Comparison of ENCODE assay signal across 13 mouse cellular contexts in the genomic region with DNA sequence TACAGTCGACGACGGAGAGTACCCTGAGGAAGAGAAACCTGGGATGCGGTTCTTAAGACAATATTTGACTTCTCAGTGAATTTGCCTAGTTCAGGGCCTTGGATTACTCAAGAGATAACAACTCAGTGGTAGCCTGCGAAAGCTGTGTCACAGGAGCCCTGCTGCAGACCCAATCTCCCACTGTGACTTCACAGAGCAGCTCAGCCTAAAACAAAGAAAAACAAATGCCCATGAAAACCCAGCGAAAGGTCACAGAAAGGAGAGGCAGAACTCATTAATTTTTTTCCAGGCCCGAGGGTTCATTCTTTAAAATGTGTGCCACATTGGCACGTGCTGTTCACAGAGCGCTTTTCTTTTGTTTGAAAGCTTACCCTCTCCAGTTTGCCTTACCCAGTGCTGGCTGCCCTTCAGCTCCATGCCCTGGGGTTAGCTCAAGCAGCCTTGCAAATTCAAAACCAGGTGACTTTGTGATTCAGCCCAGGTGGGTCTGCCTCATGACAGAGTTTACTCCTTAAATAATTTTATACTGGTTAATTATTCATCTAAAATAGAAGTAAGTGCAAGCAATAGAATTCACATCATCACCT.
DNase-seq lines count a peak whose midpoint lies in the region; ATAC-seq and TF ChIP-seq lines count a peak whose summit lies in the region.
"Had no signal": no experiment of that assay in that cellular context is flagged by ENCODE, and none has a peak within 500 bp of the region (broad histone marks: within the 10 kb centered on the region; RNA-seq: fewer than 3 reads in every experiment).

No protein-coding gene starts in this region.

- DNase-seq in left cerebral cortex, postnatal 4 days: peak; percentile 6
- DNase-seq in left cerebral cortex, adult 11 months (ENCODE audit: low spot score): no peak
- peak; percentile 9 for DNase-seq in midbrain, postnatal 0 days (ENCODE audit: low spot score)
- no peak for DNase-seq in urinary bladder, adult 18-20 months (ENCODE audit: low spot score in 2 of 2)
- DNase-seq in right cerebral cortex, postnatal 14 days: no peak
- DNase-seq in lung, adult 2 months: no peak
- DNase-seq: heart, postnatal 14 days; layer of hippocampus, adult 9-11 months; liver, embryonic 13.5 days had no signal

- no peak overlapping the region for H3K27ac ChIP-seq in forebrain, embryonic 15.5 days (replicated peaks)
- H3K27ac ChIP-seq in kidney, embryonic 16.5 days (ENCODE audit: low read length): no peak overlapping the region
- no peak overlapping the region for H3K27ac ChIP-seq in midbrain, postnatal 0 days (ENCODE audit: low read depth, low read length)
- H3K27ac ChIP-seq: embryonic facial prominence, embryonic 15.5 days; liver, embryonic 13.5 days had no signal

- H3K9me3 ChIP-seq in forebrain, embryonic 15.5 days: no peaks in the 10 kb centered on the region
- no peaks in the 10 kb centered on the region for H3K9me3 ChIP-seq in kidney, embryonic 16.5 days (ENCODE audit: low read length)
- no peaks in the 10 kb centered on the region for H3K9me3 ChIP-seq in midbrain, postnatal 0 days (ENCODE audit: low read length)
- H3K9me3 ChIP-seq: embryonic facial prominence, embryonic 15.5 days; liver, embryonic 13.5 days had no signal

- no peak overlapping the region for H3K4me3 ChIP-seq in forebrain, embryonic 15.5 days
- no peak overlapping the region for H3K4me3 ChIP-seq in kidney, embryonic 16.5 days (ENCODE audit: low read length)
- no peak overlapping the region for H3K4me3 ChIP-seq in midbrain, postnatal 0 days (ENCODE audit: low read depth, low read length)
- no peak overlapping the region for H3K4me3 ChIP-seq in lung, adult 2 months (replicated peaks; ENCODE audit: extremely low read depth, low read depth, low read length)
- H3K4me3 ChIP-seq: embryonic facial prominence, embryonic 15.5 days; liver, embryonic 13.5 days had no signal

- intact Hi-C loops in left cerebral cortex, postnatal 4 days (cut with DNase I): no loop called here

- no peak overlapping the region for H3K9ac ChIP-seq in forebrain, embryonic 15.5 days (replicated peaks)
- no peak overlapping the region for H3K9ac ChIP-seq in kidney, embryonic 16.5 days (replicated peaks; ENCODE audit: low read length)
- H3K9ac ChIP-seq in midbrain, postnatal 0 days (replicated peaks; ENCODE audit: low read length, poor library complexity, severe bottlenecking): no peak overlapping the region
- H3K9ac ChIP-seq: embryonic facial prominence, embryonic 15.5 days; liver, embryonic 13.5 days had no signal

- ATAC-seq in forebrain, embryonic 15.5 days (replicated peaks): 0 out of 2 replicates have a peak, but pooled peaks have one; percentile 43
- ATAC-seq in kidney, embryonic 16.5 days (ENCODE audit: low FRiP score, low TSS enrichment): peak; percentile 70
- no peak for ATAC-seq in midbrain, postnatal 0 days (ENCODE audit: low FRiP score)
- ATAC-seq: CD4-positive, CD25-positive, alpha-beta regulatory T cell, adult 4 months had no signal

- TF ChIP-seq CTCF in midbrain, postnatal 0 days (IDR thresholded peaks at IDR 0.05): no peak
- no peak for TF ChIP-seq CTCF in lung, adult 2 months (IDR thresholded peaks at IDR 0.05; ENCODE audit: insufficient read depth, low read length)

- H3K27me3 ChIP-seq in forebrain, embryonic 15.5 days: no peaks in the 10 kb centered on the region
- H3K27me3 ChIP-seq in kidney, embryonic 16.5 days (ENCODE audit: insufficient read depth, low read length): no peaks in the 10 kb centered on the region
- no peaks in the 10 kb centered on the region for H3K27me3 ChIP-seq in midbrain, postnatal 0 days (ENCODE audit: insufficient read depth, low read length)
- H3K27me3 ChIP-seq: embryonic facial prominence, embryonic 15.5 days; liver, embryonic 13.5 days had no signal

- no peaks in the 10 kb centered on the region for H3K36me3 ChIP-seq in forebrain, embryonic 15.5 days
- no peaks in the 10 kb centered on the region for H3K36me3 ChIP-seq in kidney, embryonic 16.5 days (ENCODE audit: insufficient read depth, low read length)
- no peaks in the 10 kb centered on the region for H3K36me3 ChIP-seq in midbrain, postnatal 0 days (ENCODE audit: insufficient read depth, low read length)
- H3K36me3 ChIP-seq: embryonic facial prominence, embryonic 15.5 days; liver, embryonic 13.5 days had no signal

- no peak for TF ChIP-seq POLR2A in lung, adult 2 months (IDR thresholded peaks at IDR 0.05; ENCODE audit: borderline replicate concordance, extremely low read depth, low read depth, low read length)

- 21% methylated on average over 9 of the region's 9 CpGs for WGBS in forebrain, embryonic 15.5 days
- WGBS in kidney, embryonic 16.5 days: 36% methylated on average over 9 of the region's 9 CpGs
- WGBS in midbrain, postnatal 0 days: 36% methylated on average over 9 of the region's 9 CpGs
- 52% methylated on average over 9 of the region's 9 CpGs for WGBS in lung, adult 2 months

- H3K4me1 ChIP-seq in forebrain, embryonic 15.5 days: peaks cover 4% of the 10 kb centered on the region; the same call in 1 of the 2 replicates
- no peaks in the 10 kb centered on the region for H3K4me1 ChIP-seq in kidney, embryonic 16.5 days (ENCODE audit: insufficient read depth, low read length)
- H3K4me1 ChIP-seq in midbrain, postnatal 0 days (ENCODE audit: insufficient read depth, low read length): no peaks in the 10 kb centered on the region
- H3K4me1 ChIP-seq in lung, adult 2 months (ENCODE audit: control insufficient read depth, insufficient read depth, low read length): no peaks in the 10 kb centered on the region
- H3K4me1 ChIP-seq: embryonic facial prominence, embryonic 15.5 days; liver, embryonic 13.5 days had no signal

- no peak overlapping the region for H3K4me2 ChIP-seq in forebrain, embryonic 15.5 days (replicated peaks)
- H3K4me2 ChIP-seq in kidney, embryonic 16.5 days (replicated peaks; ENCODE audit: low read depth, low read length): no peak overlapping the region
- no peak overlapping the region for H3K4me2 ChIP-seq in midbrain, postnatal 0 days (ENCODE audit: low read depth, low read length, poor library complexity, severe bottlenecking)
- H3K4me2 ChIP-seq: embryonic facial prominence, embryonic 15.5 days; liver, embryonic 13.5 days had no signal

Comparison
In these comparisons a context has a peak if more than half of its experiments do, and no peak if none do; other contexts are left out.
1. DNase-seq: peak in left cerebral cortex, postnatal 4 days (single experiment) and midbrain, postnatal 0 days (single experiment); none in left cerebral cortex, adult 11 months (single experiment), urinary bladder, adult 18-20 months (0 of 2), right cerebral cortex, postnatal 14 days (single experiment) and lung, adult 2 months (single experiment).